Mouse (Mus musculus) embryonic facial prominence, embryonic 15.5 days (tissue): ENCODE data around the gene Psmc3ip. TPM values are rescaled to one million over a fixed set of nuclear protein-coding genes. Genes with fewer than 3 reads are reported as not detected.

Experiments
- ATAC-seq: fragments of 200-750 bp; cut with Nextera tagmentation; 2 replicates; pipeline ENCODE4 v1.8.0; 2017; ENCODE audit warnings: low read depth, moderate TSS enrichment; ENCODE audit not compliant: insufficient number of reproducible peaks, low FRiP score, low TSS enrichment
- H3K27ac ChIP-seq: fragments of 300-500 bp; sonication (generic); replicated peaks from 2 replicates; pipeline ENCODE4 v1.5.1; 2015; ENCODE audit warnings: mild to moderate bottlenecking, inconsistent platforms
- H3K27me3 ChIP-seq: fragments of 300-500 bp; sonication (generic); 2 replicates; pipeline ENCODE4 v1.6.1; 2015; ENCODE audit warnings: inconsistent platforms
- H3K36me3 ChIP-seq: fragments of 300-500 bp; sonication (generic); 2 replicates; pipeline ENCODE4 v1.6.1; 2015; ENCODE audit warnings: mild to moderate bottlenecking, inconsistent platforms
- H3K4me1 ChIP-seq: fragments of 300-500 bp; sonication (generic); 2 replicates; pipeline ENCODE4 v1.6.1; 2015; ENCODE audit warnings: inconsistent platforms
- H3K4me2 ChIP-seq: fragments of 300-500 bp; sonication (generic); replicated peaks from 2 replicates; pipeline ENCODE4 v1.6.1; 2015; ENCODE audit warnings: mild to moderate bottlenecking, inconsistent platforms
- H3K4me3 ChIP-seq: fragments of 300-500 bp; sonication (generic); replicated peaks from 2 replicates; pipeline ENCODE4 v1.5.1; 2015; ENCODE audit warnings: mild to moderate bottlenecking, inconsistent platforms
- H3K9ac ChIP-seq: fragments of 300-500 bp; sonication (generic); 2 replicates; pipeline ENCODE4 v1.6.1; 2015; ENCODE audit warnings: inconsistent platforms
- H3K9me3 ChIP-seq: fragments of 300-500 bp; sonication (generic); replicated peaks from 2 replicates; pipeline ENCODE4 v1.6.1; 2016; ENCODE audit warnings: inconsistent platforms
- WGBS: fragments of 180-500 bp; shearing (Covaris S2); methylation state at CpG from one replicate; pipeline ENCODE4 v1.1.7; 2015; 5-methylcytosine and 5-hydroxymethylcytosine counted together
- polyA plus RNA-seq: library from polyadenylated mRNA; unstranded; fragments of >200 nt; fragmentation: Nextera tagmentation; extraction: Ambion mirVana; gene quantifications from 2 replicates; pipeline ENCODE4 v1.2.1, GENCODE M21; 2015

The Psmc3ip gene
- polyA plus RNA-seq, 1 experiment from 2014 or later: 32.0 TPM

DNA sequence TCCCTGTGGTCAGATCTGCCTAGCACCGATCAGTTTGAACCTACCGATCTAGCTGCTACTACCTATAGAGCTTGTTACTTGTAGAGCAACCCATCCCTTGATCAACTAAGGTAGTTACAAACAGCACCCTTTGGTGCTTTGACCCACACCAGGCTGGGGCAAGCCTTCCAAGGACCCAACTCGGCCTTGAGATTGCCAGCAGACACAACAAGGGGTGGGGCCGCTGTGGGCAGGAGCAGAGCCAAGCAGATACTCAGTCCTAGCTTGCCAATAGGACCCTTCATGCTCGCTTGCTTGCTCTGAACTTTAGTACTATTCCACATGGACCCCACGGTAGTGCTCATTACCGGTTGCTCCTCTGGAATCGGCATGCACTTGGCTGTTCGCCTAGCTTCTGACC, 17.1 kb downstream of the Psmc3ip start, which contains the start of gene Hsd17b1:
Gene Hsd17b1, plus strand, starts transcription at position 291 of the 400 bp plus-strand sequence.
- no peaks in the 10 kb centered on the region for H3K9me3 ChIP-seq
- peaks cover 50% of the 10 kb centered on the region for H3K27me3 ChIP-seq
- 64% methylated on average over 9 of the region's 9 CpGs for WGBS
- H3K9ac ChIP-seq: no peak within 1 kb of the TSS
- ATAC-seq: no peak
- no peak within 1 kb of the TSS for H3K4me3 ChIP-seq
- H3K4me1 ChIP-seq: peaks cover 18% of the 10 kb centered on the region
- H3K36me3 ChIP-seq: no peaks in the 10 kb centered on the region
- no peak within 1 kb of the TSS for H3K4me2 ChIP-seq
- H3K27ac ChIP-seq: no peak within 1 kb of the TSS

DNA sequence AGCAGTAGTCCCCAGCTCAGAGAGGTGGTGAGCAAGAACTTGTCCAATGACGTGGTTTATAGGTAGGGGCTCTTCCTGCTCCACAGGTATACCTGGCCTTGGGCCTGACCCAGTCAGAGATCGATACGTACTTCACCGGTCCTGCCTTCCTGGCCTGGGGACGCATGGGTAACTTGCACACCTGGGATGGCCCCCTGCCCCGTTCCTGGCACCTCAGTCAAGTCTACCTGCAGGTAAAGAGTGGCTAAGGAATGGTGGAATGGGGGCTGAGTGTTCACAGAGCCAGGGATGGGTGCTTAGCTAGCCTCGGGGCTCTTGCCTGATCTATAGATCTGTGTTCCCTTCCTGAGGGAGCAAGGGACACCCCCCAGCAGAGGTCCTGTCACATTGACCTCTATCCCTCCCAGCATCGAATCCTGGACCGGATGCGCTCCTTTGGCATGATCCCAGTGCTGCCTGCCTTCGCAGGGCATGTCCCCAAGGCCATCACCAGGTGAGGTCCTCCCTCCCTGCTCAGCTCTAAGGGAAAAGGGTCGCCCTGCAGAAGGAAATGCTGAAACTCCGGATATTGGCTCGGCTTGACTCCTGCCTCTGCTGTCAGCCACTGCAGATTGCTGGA, 23.3 kb downstream of the Psmc3ip start:
- 69% methylated on average over 14 of the region's 14 CpGs for WGBS
- Histone ChIP-seq H3K9ac (no peak overlapping the region), H3K27me3 (peaks cover 13% of the 10 kb centered on the region), H3K4me1 (peaks cover 16% of the 10 kb centered on the region), H3K9me3 (no peaks in the 10 kb centered on the region), H3K4me2 (no peak overlapping the region), H3K4me3 (no peak overlapping the region), H3K36me3 (no peaks in the 10 kb centered on the region), H3K27ac (no peak overlapping the region)
- no peak for ATAC-seq

DNA sequence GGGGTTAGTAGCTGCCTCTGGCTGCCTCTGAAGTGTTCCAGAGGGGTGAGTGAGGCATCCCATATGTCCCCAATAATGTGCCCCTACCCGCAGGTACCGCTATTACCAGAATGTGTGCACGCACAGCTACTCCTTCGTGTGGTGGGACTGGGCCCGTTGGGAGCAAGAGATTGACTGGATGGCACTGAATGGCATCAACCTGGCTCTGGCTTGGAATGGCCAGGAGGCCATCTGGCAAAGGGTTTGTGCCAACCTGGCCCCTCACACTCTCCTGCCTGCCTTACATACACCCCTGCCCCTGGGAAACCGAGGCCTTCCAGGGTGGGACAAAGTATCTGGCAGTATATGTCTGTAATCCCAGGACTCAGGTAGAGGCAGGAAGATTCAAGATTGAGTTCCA, 24.2 kb downstream of the Psmc3ip start:
- H3K4me3 ChIP-seq: peak overlapping the region; percentile 74
- peaks cover 25% of the 10 kb centered on the region for H3K4me1 ChIP-seq
- no peak for ATAC-seq
- H3K9ac ChIP-seq: no peak overlapping the region
- H3K27ac ChIP-seq: no peak overlapping the region
- H3K4me2 ChIP-seq: peak overlapping the region; percentile 96; the same call in 1 of the 2 replicates
- no peaks in the 10 kb centered on the region for H3K9me3 ChIP-seq
- H3K27me3 ChIP-seq: peaks cover 6% of the 10 kb centered on the region; the same call in 1 of the 2 replicates
- H3K36me3 ChIP-seq: no peaks in the 10 kb centered on the region
- 71% methylated on average over 6 of the region's 6 CpGs for WGBS

DNA sequence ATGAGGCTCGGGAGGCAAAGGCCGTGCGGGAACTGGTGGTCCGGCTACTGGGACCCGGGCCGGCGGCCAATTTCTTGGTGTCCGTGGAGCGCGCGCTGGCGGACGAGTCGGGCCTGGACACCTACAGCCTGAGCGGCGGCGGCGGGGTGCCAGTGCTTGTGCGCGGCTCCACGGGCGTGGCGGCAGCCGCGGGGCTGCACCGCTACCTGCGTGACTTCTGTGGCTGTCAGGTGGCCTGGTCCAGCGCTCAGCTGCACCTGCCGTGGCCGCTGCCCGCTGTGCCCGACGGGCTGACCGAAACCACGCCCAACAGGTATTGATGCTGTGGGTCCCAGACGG, 25.1 kb downstream of the Psmc3ip start:
- H3K9me3 ChIP-seq: no peaks in the 10 kb centered on the region
- H3K9ac ChIP-seq: peak overlapping the region; percentile 55
- ATAC-seq: peak; percentile 55; the same call in 1 of the 2 replicates
- under 1% methylated on average over 36 of the region's 36 CpGs for WGBS
- no peaks in the 10 kb centered on the region for H3K36me3 ChIP-seq
- peaks cover 25% of the 10 kb centered on the region for H3K4me1 ChIP-seq
- H3K27me3 ChIP-seq: peaks cover 6% of the 10 kb centered on the region; the same call in 1 of the 2 replicates
- no peak overlapping the region for H3K27ac ChIP-seq
- peak overlapping the region; percentile 96 for H3K4me2 ChIP-seq
- peak overlapping the region; percentile 74 for H3K4me3 ChIP-seq

DNA sequence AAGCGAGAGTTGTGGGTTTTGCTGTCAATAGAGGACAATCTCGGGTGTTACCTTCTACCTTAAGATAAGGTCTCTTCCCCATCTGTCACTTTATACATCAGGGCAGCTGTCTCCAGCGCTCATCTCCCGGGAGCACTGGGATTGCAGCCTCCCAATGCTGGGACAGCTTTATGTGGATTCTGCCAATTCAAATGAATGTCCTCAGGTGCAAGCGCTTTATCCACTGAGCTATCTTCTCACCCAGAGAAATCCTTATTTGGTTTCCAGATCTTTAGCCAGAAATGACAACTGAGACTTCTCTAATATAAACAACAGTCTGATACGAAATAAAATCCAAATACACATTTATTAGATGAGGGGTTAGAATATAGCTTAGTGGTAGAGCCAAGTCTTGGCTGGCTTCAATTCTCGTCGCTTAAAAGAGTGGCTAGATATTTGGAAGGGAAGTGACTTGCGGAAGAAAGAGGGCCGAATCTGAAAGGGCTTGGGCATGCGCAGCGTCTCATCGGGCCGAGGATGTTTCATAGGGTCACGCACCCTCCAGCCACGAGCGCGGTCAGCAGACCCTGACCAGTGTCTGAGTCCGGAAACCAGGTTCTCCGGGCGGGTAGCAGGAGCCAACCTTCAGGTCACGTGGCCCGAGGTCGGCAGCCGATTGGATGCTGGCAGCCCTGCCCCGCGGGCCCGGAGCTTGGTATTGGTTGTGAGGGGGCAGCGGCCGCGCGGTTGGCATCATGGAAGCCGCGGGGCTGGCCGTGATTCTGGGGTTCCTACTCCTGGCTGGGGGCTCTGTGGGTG, 25.6 kb downstream of the Psmc3ip start, which contains the start of gene Naglu:
Gene Naglu, plus strand, starts transcription at position 622 of the 798 bp plus-strand sequence.
- Histone ChIP-seq H3K9me3 (no peaks in the 10 kb centered on the region), H3K4me2 (peak within 1 kb of the TSS; percentile 96), H3K27me3 (peaks cover 6% of the 10 kb centered on the region; the same call in 1 of the 2 replicates), H3K4me3 (peak within 1 kb of the TSS; percentile 74), H3K36me3 (no peaks in the 10 kb centered on the region), H3K27ac (no peak within 1 kb of the TSS), H3K9ac (peak within 1 kb of the TSS; percentile 55), H3K4me1 (peaks cover 25% of the 10 kb centered on the region)
- 4% methylated on average over 35 of the region's 35 CpGs for WGBS
- peak; percentile 82 for ATAC-seq

DNA sequence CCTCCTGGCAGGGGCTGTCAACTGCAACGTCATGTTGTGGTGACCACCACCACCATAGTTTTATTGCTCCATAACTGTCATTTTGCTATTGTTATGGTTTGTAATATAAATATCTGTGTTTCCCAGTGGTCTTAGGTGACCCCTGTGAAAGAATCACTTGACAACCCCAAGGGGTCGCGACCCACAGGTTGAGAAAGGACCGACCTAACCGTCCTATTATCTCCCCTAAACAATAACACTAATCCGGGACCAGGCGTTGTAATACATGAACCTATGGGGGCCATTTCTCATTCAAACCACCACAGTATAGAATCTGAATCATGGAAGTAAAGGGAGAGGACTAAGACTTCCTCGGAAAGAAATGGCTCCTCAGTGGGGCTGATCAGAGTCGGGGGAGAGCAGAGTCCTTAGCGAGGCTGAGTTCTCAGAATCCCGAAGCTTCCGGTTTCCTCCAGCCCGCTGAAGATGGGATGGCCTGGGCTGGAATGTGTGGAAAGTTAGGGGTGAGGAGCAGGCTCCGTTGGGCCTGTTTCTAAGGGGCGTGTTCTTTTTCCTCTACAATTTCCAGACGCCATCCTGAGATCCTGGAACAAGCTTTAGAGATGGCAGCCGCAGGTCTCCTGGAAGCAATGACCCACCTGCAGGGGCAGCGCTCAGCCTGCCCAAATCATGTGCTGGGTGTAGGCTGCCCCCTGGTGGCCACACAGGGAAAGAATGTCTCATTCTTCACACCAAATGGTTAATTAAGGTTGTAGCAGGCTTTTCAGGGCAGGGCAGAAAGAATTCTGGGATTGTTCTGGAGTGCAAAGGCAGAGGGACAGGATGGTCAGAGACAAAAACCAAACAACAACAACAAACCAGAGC, 28.5 kb downstream of the Psmc3ip start:
- H3K27ac ChIP-seq: peak overlapping the region; percentile 44; the same call in 1 of the 2 replicates
- H3K36me3 ChIP-seq: peaks cover 6% of the 10 kb centered on the region; the same call in 1 of the 2 replicates
- H3K4me2 ChIP-seq: peak overlapping the region; percentile 50
- H3K4me3 ChIP-seq: peak overlapping the region; percentile 25
- no peak overlapping the region for H3K9ac ChIP-seq
- peaks cover 53% of the 10 kb centered on the region for H3K4me1 ChIP-seq
- H3K27me3 ChIP-seq: peaks cover 6% of the 10 kb centered on the region; the same call in 1 of the 2 replicates
- no peaks in the 10 kb centered on the region for H3K9me3 ChIP-seq
- 21% methylated on average over 18 of the region's 18 CpGs for WGBS
- ATAC-seq: no peak

DNA sequence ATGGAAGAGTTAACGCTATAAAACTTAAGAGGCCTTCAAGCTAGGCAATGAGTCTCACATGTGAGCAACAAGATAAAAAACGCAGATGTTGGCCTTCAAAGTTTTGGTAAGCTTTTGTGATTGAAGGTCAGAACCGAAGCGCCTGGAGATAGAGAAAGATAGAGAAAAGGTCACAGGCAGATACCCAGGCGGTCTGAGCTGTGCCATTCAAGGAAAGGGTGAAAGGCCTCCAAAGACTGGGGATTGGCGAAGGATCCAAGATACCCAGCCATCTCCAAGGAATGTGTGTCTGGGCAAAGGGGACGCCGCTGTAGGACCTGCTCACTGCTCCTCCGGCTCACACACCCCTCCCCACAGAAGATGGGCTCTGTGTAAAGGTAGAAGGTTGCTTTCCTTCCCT, 30.2 kb downstream of the Psmc3ip start:
- H3K4me1 ChIP-seq: peaks cover 62% of the 10 kb centered on the region
- ATAC-seq: no peak
- WGBS: 93% methylated on average over 9 of the region's 9 CpGs

DNA sequence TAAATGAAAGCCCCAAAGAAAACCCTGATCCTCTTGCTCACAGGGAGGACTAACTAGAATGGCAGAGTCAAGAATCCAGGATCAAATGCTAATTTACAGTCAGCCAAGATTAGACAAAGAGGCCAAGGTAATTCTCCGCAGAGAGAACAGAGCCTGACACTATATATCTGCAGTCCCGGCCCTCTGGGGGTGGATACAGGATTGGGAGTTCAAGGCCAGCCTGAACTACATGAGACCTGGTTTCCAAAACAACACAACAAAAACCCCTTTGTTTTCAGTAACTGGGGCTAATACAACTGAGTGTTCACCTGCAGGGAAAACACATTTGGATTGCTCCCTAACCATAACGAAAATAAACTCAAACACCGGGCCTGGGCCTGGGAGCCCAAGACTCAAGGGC, 30.8 kb downstream of the Psmc3ip start:
- H3K9ac ChIP-seq: no peak overlapping the region
- H3K27ac ChIP-seq: peak overlapping the region; percentile 93
- H3K4me1 ChIP-seq: peaks cover 67% of the 10 kb centered on the region
- 67% methylated on average over 4 of the region's 4 CpGs for WGBS
- no peak overlapping the region for H3K4me2 ChIP-seq
- H3K27me3 ChIP-seq: peaks cover 6% of the 10 kb centered on the region; the same call in 1 of the 2 replicates
- no peaks in the 10 kb centered on the region for H3K9me3 ChIP-seq
- no peak for ATAC-seq
- peaks cover 6% of the 10 kb centered on the region; the same call in 1 of the 2 replicates for H3K36me3 ChIP-seq
- H3K4me3 ChIP-seq: no peak overlapping the region

More for the DNA sequence above, 30.2 kb downstream of the Psmc3ip start:
- Histone ChIP-seq H3K36me3 (peaks cover 6% of the 10 kb centered on the region; the same call in 1 of the 2 replicates), H3K9ac (no peak overlapping the region), H3K27ac (no peak overlapping the region), H3K4me2 (no peak overlapping the region), H3K27me3 (peaks cover 6% of the 10 kb centered on the region; the same call in 1 of the 2 replicates), H3K4me3 (no peak overlapping the region), H3K9me3 (no peaks in the 10 kb centered on the region)

DNA sequence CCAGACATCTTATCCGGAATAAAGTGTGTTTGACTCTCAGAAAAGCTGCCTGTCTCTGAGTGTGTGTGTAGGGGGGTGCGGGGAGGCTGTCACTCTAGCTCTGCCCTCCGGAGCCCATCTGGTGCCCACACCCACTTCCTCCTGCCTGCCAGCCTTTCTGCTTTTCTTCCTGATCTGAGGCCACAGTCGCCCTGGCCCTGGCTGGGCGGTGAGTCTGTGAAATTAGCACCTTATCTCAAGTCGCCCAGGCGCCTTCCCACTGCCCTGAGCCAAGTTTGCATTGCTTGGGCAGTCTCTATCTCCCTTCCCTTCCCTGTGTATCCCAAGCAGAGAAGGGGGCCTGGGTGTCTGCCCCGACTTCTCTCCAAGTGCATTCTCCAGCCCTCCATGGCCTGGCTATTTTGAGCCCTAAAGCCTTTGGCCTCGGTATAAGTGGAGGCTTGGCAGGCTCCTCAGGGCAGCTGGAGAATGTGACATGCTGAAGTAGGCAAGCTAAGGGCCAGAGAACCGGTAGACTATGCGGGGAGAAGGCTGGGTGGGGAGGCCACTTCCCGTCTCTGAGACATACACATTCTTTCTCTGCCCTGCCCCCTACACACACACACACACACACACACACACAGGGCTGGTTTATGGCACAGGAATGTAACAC, 31.4 kb downstream of the Psmc3ip start:
- peak overlapping the region; percentile 93 for H3K27ac ChIP-seq
- H3K4me3 ChIP-seq: no peak overlapping the region
- H3K9ac ChIP-seq: no peak overlapping the region
- WGBS: 27% methylated on average over 12 of the region's 12 CpGs
- peak; percentile 45 for ATAC-seq
- peaks cover 69% of the 10 kb centered on the region for H3K4me1 ChIP-seq
- H3K4me2 ChIP-seq: 0 out of 2 replicates have a peak overlapping the region, but pooled peaks have one; percentile 10
- H3K27me3 ChIP-seq: no peaks in the 10 kb centered on the region; the same call in 1 of the 2 replicates
- H3K9me3 ChIP-seq: no peaks in the 10 kb centered on the region
- peaks cover 6% of the 10 kb centered on the region; the same call in 1 of the 2 replicates for H3K36me3 ChIP-seq

DNA sequence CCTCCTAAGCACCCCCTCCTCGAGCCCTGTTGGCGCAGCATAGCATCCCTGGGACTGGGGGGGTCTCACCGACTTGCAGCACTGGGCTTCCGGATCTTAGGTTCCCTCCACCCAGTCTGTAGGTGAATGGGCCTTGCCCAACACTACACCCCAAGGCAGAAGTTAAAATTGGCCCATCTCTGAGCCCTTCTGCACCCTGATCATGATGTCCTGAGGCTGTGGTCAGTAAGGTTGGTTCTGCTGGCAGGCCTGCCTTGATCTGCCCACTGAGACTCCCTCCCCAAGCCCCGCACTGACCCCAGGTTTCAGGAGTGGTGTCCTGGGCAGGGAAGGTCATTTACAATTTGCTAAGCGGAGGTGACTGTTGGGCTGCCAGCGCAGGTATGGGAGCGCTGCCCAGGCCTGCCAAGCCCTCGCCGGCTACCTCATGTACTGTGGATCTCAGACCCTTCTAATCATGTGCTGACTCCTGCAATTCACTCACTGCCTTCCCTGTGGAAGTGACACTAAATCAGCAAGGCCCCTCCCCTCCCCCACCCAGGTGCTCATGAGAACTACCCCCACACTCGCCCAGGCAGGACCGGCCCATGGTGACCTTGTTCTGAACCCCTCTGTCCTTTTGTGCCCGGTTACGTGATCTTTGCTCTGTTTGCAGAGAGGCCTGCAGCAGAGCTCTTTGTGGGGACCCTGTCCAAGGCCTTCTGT, 32.1 kb downstream of the Psmc3ip start:
- Histone ChIP-seq H3K36me3 (peaks cover 6% of the 10 kb centered on the region; the same call in 1 of the 2 replicates), H3K9me3 (no peaks in the 10 kb centered on the region), H3K4me1 (peaks cover 76% of the 10 kb centered on the region), H3K9ac (no peak overlapping the region), H3K27me3 (no peaks in the 10 kb centered on the region), H3K4me3 (no peak overlapping the region), H3K4me2 (no peak overlapping the region), H3K27ac (peak overlapping the region; percentile 93)
- 69% methylated on average over 14 of the region's 14 CpGs for WGBS
- ATAC-seq: no peak
